Mouse (Mus musculus): ENCODE data around the gene Meox1. TPM values are rescaled to one million over a fixed set of nuclear protein-coding genes. Genes with fewer than 3 reads are reported as not detected.

Meox1 gene
- polyA plus RNA-seq, 1 experiment from 2014 or later: 11.1 TPM

GRCm38 (mm10) chr11:101921361-101921952, 27.3 kb upstream of the Meox1 start:
- ATAC-seq (ENCODE audit: insufficient number of reproducible peaks, low FRiP score, low TSS enrichment, low read depth): 0 out of 2 replicates have a peak, but pooled peaks have one; percentile 26
- H3K4me1 ChIP-seq: peaks cover 13% of the 10 kb centered on the region
- no peak overlapping the region for H3K9ac ChIP-seq
- 49% methylated on average over 12 of the region's 12 CpGs for WGBS
- no peaks in the 10 kb centered on the region for H3K36me3 ChIP-seq
- peak overlapping the region; percentile 29 for H3K27ac ChIP-seq (replicated peaks)
- H3K4me2 ChIP-seq (replicated peaks): no peak overlapping the region
- no peaks in the 10 kb centered on the region for H3K9me3 ChIP-seq (replicated peaks)
- H3K27me3 ChIP-seq: peaks cover 16% of the 10 kb centered on the region; the same call in 1 of the 2 replicates
- H3K4me3 ChIP-seq (replicated peaks): no peak overlapping the region

GRCm38 (mm10) chr11:101919660-101920059, 25.5 kb upstream of the Meox1 start:
- ATAC-seq (ENCODE audit: insufficient number of reproducible peaks, low FRiP score, low TSS enrichment, low read depth): peak; percentile 32; the same call in 1 of the 2 replicates
- WGBS: 1% methylated on average over 6 of the region's 6 CpGs
- H3K4me2 ChIP-seq (replicated peaks): no peak overlapping the region

GRCm38 (mm10) chr11:101918609-101919008, 24.4 kb upstream of the Meox1 start:
- Histone ChIP-seq H3K4me2 (replicated peaks) (no peak overlapping the region), H3K27me3 (peaks cover 16% of the 10 kb centered on the region; the same call in 1 of the 2 replicates), H3K4me1 (peaks cover 13% of the 10 kb centered on the region), H3K9ac (no peak overlapping the region), H3K9me3 (replicated peaks) (no peaks in the 10 kb centered on the region), H3K36me3 (no peaks in the 10 kb centered on the region), H3K4me3 (replicated peaks) (no peak overlapping the region), H3K27ac (replicated peaks) (no peak overlapping the region)
- ATAC-seq (ENCODE audit: insufficient number of reproducible peaks, low FRiP score, low TSS enrichment, low read depth): no peak
- WGBS: 71% methylated on average over 3 of the region's 3 CpGs

More at GRCm38 (mm10) chr11:101919660-101920059, 25.5 kb upstream of the Meox1 start:
- H3K27me3 ChIP-seq: peaks cover 16% of the 10 kb centered on the region; the same call in 1 of the 2 replicates
- no peaks in the 10 kb centered on the region for H3K9me3 ChIP-seq (replicated peaks)
- no peak overlapping the region for H3K4me3 ChIP-seq (replicated peaks)
- H3K27ac ChIP-seq (replicated peaks): no peak overlapping the region
- peaks cover 13% of the 10 kb centered on the region for H3K4me1 ChIP-seq
- no peak overlapping the region for H3K9ac ChIP-seq
- H3K36me3 ChIP-seq: no peaks in the 10 kb centered on the region

- H3K36me3 ChIP-seq: no peaks in the 10 kb centered on the region
- ATAC-seq (ENCODE audit: insufficient number of reproducible peaks, low FRiP score, low TSS enrichment, low read depth): no peak
- H3K4me2 ChIP-seq (replicated peaks): no peak overlapping the region
- WGBS: 67% methylated on average over 3 of the region's 3 CpGs
- H3K4me3 ChIP-seq (replicated peaks): no peak overlapping the region
- no peaks in the 10 kb centered on the region for H3K9me3 ChIP-seq (replicated peaks)
- H3K27me3 ChIP-seq: peaks cover 16% of the 10 kb centered on the region; the same call in 1 of the 2 replicates
- H3K27ac ChIP-seq (replicated peaks): no peak overlapping the region
- H3K4me1 ChIP-seq: peaks cover 13% of the 10 kb centered on the region
- no peak overlapping the region for H3K9ac ChIP-seq
These were observed 22.6 kb upstream of the Meox1 start for GRCm38 (mm10) chr11:101916772-101917171.

GRCm38 (mm10) chr11:101913591-101913990, 19.4 kb upstream of the Meox1 start:
- WGBS: 59% methylated on average over 8 of the region's 8 CpGs
- no peak overlapping the region for H3K9ac ChIP-seq
- no peaks in the 10 kb centered on the region for H3K9me3 ChIP-seq (replicated peaks)
- H3K27me3 ChIP-seq: peaks cover 7% of the 10 kb centered on the region; the same call in 1 of the 2 replicates
- no peak for ATAC-seq (ENCODE audit: insufficient number of reproducible peaks, low FRiP score, low TSS enrichment, low read depth)
- no peak overlapping the region for H3K4me2 ChIP-seq (replicated peaks)
- H3K4me3 ChIP-seq (replicated peaks): no peak overlapping the region
- no peak overlapping the region for H3K27ac ChIP-seq (replicated peaks)
- 0 out of 2 replicates have a peak, but pooled peaks cover 2% of the 10 kb centered on the region for H3K4me1 ChIP-seq
- no peaks in the 10 kb centered on the region for H3K36me3 ChIP-seq

- Histone ChIP-seq H3K27ac (replicated peaks) (no peak overlapping the region), H3K9me3 (replicated peaks) (no peaks in the 10 kb centered on the region), H3K9ac (no peak overlapping the region), H3K4me1 (0 out of 2 replicates have a peak, but pooled peaks cover 2% of the 10 kb centered on the region), H3K36me3 (no peaks in the 10 kb centered on the region), H3K4me2 (replicated peaks) (no peak overlapping the region), H3K4me3 (replicated peaks) (no peak overlapping the region), H3K27me3 (0 out of 2 replicates have a peak, but pooled peaks cover 2% of the 10 kb centered on the region)
- WGBS: 64% methylated on average over 4 of the region's 4 CpGs
- ATAC-seq (ENCODE audit: insufficient number of reproducible peaks, low FRiP score, low TSS enrichment, low read depth): no peak
These were observed 17.8 kb upstream of the Meox1 start for GRCm38 (mm10) chr11:101911855-101912579.

GRCm38 (mm10) chr11:101910230-101910946, 16.2 kb upstream of the Meox1 start:
- Histone ChIP-seq H3K27ac (replicated peaks) (no peak overlapping the region), H3K9me3 (replicated peaks) (no peaks in the 10 kb centered on the region), H3K4me1 (0 out of 2 replicates have a peak, but pooled peaks cover 5% of the 10 kb centered on the region), H3K36me3 (no peaks in the 10 kb centered on the region), H3K9ac (no peak overlapping the region), H3K4me2 (replicated peaks) (no peak overlapping the region), H3K27me3 (0 out of 2 replicates have a peak, but pooled peaks cover 2% of the 10 kb centered on the region), H3K4me3 (replicated peaks) (no peak overlapping the region)
- ATAC-seq (ENCODE audit: insufficient number of reproducible peaks, low FRiP score, low TSS enrichment, low read depth): 0 out of 2 replicates have a peak, but pooled peaks have one; percentile 31
- 21% methylated on average over 21 of the region's 21 CpGs for WGBS

- Histone ChIP-seq H3K4me2 (replicated peaks) (no peak overlapping the region), H3K36me3 (no peaks in the 10 kb centered on the region), H3K27me3 (0 out of 2 replicates have a peak, but pooled peaks cover 2% of the 10 kb centered on the region), H3K27ac (replicated peaks) (no peak overlapping the region), H3K4me3 (replicated peaks) (no peak overlapping the region), H3K4me1 (0 out of 2 replicates have a peak, but pooled peaks cover 5% of the 10 kb centered on the region), H3K9me3 (replicated peaks) (no peaks in the 10 kb centered on the region), H3K9ac (no peak overlapping the region)
- ATAC-seq (ENCODE audit: insufficient number of reproducible peaks, low FRiP score, low TSS enrichment, low read depth): no peak
- WGBS: 52% methylated on average over 6 of the region's 6 CpGs
These were observed 14.6 kb upstream of the Meox1 start for GRCm38 (mm10) chr11:101908777-101909176.

GRCm38 (mm10) chr11:101905115-101905514, 10.9 kb upstream of the Meox1 start:
- Histone ChIP-seq H3K4me1 (0 out of 2 replicates have a peak, but pooled peaks cover 5% of the 10 kb centered on the region), H3K36me3 (no peaks in the 10 kb centered on the region), H3K27ac (replicated peaks) (no peak overlapping the region), H3K27me3 (0 out of 2 replicates have a peak, but pooled peaks cover 2% of the 10 kb centered on the region), H3K9me3 (replicated peaks) (no peaks in the 10 kb centered on the region), H3K9ac (no peak overlapping the region), H3K4me2 (replicated peaks) (no peak overlapping the region), H3K4me3 (replicated peaks) (no peak overlapping the region)
- 22% methylated on average over 13 of the region's 13 CpGs for WGBS
- peak; percentile 30; the same call in 1 of the 2 replicates for ATAC-seq (ENCODE audit: insufficient number of reproducible peaks, low FRiP score, low TSS enrichment, low read depth)

GRCm38 (mm10) chr11:101901309-101901708, 7.1 kb upstream of the Meox1 start:
- ATAC-seq (ENCODE audit: insufficient number of reproducible peaks, low FRiP score, low TSS enrichment, low read depth): peak; percentile 70; the same call in 1 of the 2 replicates
- no peak overlapping the region for H3K4me2 ChIP-seq (replicated peaks)
- peaks cover 10% of the 10 kb centered on the region for H3K4me1 ChIP-seq
- no peaks in the 10 kb centered on the region for H3K36me3 ChIP-seq
- WGBS: 73% methylated on average over 8 of the region's 8 CpGs
- H3K9me3 ChIP-seq (replicated peaks): no peaks in the 10 kb centered on the region
- no peak overlapping the region for H3K27ac ChIP-seq (replicated peaks)
- H3K4me3 ChIP-seq (replicated peaks): no peak overlapping the region
- no peak overlapping the region for H3K9ac ChIP-seq
- H3K27me3 ChIP-seq: no peaks in the 10 kb centered on the region

- Histone ChIP-seq H3K27me3 (peaks cover 3% of the 10 kb centered on the region), H3K4me2 (replicated peaks) (no peak overlapping the region), H3K9me3 (replicated peaks) (no peaks in the 10 kb centered on the region), H3K27ac (replicated peaks) (no peak overlapping the region), H3K36me3 (no peaks in the 10 kb centered on the region), H3K9ac (no peak overlapping the region), H3K4me1 (peaks cover 30% of the 10 kb centered on the region), H3K4me3 (replicated peaks) (no peak overlapping the region)
- WGBS: 88% methylated on average over 4 of the region's 4 CpGs
- no peak for ATAC-seq (ENCODE audit: insufficient number of reproducible peaks, low FRiP score, low TSS enrichment, low read depth)
These were observed 4.2 kb upstream of the Meox1 start for GRCm38 (mm10) chr11:101898328-101898727.
